Mouse (Mus musculus) urinary bladder, adult 18-20 months (tissue): ENCODE results near the gene Fam210b.

Experiments used
- DNase-seq, 2 experiments: peaks; one replicate each; pipeline ENCODE4 v3.0.0; 2022; ENCODE audit warnings: low spot score in 2 of 2, mixed read lengths in 2 of 2

The Fam210b gene

DNA sequence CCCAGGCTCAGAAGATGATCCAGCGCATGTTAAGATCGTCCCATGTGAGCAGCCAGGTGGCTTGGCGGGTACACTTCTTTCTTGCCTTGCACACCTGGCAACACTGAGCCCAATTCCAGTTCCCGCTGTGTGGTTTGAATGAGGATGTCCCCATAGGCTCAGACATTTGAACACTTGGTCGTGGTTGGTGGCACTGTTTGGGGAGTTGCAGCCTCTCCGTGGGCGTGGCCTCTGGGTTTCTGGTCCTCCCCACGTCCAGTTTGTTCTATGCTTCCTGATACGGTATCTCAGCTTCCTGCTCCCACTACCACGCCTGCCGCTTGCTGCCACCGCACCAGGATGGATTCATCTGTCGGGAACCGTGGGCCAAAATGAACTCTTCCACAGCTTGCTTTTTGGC lies 4.4 kb downstream of the Fam210b start:
- DNase-seq = no peak

GRCm38 (mm10) chr2:172350773-172351172 lies 5.4 kb downstream of the Fam210b start:
- no peak for DNase-seq

- no peak for DNase-seq
Observed at GRCm38 (mm10) chr2:172353218-172353617, 7.9 kb downstream of the Fam210b start.

DNA sequence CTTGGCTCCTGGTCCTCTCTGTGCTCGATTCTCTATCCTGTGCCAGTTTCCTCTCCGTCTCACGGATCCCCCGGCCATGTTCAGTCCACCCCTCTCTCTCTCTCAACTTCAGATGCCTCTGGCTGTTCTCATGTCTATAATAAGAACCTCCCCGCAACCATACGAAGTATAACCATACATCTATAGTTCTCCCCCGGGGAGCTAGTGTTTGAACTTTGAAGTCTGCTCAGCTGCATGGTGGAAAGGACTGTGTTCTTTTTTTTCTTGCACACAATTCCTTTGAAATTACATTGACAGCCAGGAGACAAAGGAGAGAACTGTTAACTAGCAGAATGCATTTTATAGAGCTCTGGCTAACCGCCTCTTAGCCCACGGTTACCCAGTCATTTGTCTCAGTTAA lies 9.4 kb downstream of the Fam210b start:
- no peak for DNase-seq

- no peak for DNase-seq
Observed at GRCm38 (mm10) chr2:172355833-172356232, 10.5 kb downstream of the Fam210b start.

DNA sequence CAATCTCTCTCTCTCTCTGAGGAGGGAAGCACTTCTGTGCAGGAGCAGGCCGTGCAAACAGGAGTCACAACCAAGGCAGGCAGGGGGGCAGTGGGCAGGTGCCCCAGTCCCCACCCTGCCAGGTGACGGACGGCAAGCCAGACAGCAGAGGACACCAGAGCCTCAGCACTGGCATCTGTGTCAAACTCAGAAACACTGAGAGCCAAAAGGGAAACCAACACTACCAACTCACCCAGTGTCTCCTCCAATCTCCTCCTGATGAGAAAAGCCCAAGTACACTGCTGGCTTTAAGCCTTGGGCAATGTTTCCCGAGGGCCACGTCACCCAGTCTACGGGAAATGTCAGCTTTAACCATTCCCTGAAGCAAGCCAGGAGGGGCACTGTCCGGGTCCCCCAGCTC lies 17.8 kb downstream of the Fam210b start:
- DNase-seq = no peak

DNA sequence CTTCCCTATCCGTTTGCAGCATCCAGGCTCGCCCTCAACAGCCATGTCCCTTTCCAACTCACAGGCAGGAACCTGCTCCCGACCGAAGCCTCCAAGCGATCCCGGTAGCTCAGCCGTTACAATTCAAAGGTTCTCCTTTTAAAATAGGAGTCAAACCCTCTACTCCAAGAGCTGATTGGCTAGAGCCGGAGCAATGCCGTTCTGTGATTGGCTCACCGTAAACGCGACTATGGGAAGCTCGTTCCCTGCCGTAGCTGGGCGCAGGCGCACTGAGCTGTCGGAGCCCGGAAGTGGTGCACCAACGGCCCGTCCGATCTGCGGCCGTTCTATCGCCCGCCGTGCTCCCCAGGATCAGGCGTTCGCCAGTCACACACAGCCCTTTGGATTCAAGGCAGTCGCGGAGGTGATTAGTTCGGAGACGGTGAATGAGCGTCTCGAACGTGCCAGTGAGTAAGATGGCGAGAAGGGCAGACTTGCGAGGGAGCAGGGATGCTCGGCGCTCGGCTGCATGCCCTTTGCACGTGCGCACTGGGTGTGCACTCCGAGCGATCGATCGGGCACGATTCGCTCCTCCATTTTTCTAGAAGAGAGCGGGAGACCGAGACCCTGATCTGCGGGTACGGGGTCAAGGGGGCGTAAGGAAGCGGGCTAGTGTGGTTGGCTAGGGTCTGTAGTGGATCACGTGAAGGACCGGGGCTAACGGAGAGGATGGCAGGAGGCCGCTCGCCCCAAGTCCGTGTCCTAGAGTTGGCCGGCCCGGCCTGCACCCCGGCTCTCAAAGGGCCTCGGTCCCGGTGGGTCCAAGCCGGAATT lies 25.3 kb downstream of the Fam210b start, which contains the start of the genes Aurka and Cstf1:
Aurka (minus strand) TSS at position 125 of the 813 bp plus-strand sequence.
Cstf1 (plus strand) TSS at position 271 of the 813 bp plus-strand sequence.
- DNase-seq = peak; percentile 88 to 97

DNA sequence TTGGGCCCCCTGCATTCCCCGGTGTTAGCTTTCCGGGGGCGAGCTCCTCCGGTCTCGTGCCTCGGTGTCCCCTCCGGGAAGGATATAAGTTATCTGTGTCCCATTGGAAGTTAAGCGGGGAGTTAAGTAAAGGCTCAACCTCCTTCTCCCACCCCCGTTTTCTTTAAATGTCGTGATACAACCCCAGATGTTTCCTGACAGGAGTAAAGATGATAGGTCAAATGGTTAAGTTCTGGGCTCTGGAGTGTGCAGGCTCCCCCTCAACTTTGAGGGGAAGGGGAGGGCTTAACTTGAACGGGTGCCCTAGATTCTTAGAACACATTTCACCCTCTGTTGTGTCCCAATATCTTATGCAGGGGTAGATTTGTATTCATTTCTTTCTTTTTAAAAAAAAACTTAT lies 25.9 kb downstream of the Fam210b start:
- DNase-seq = no peak

- DNase-seq = no peak
Observed at GRCm38 (mm10) chr2:172376551-172376950, 31.2 kb downstream of the Fam210b start.

DNA sequence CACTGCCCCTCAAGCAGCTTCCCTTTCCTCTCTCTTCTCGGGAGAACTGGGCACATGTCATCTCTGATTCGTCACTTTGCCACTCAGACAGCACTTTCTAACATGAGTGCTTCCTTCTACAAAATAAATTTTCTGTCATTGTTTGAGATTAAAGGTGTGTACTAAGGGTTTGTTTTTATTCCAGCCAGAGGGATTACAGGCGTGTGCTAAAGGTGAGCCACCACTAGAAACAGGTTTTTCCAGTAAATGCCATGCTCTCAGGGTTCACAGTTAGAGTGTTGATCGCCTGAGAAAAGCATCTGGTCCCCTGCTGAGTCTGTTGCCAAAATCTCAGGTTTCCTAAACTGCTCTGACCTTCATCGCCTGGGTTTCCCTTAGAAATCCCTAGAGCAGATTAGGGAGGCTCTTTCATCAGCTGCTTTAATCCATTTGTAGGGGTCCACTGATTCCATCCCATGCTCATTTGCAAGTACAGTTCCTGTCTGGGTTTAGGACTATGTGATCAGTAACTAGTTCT lies 31.7 kb downstream of the Fam210b start:
- no peak for DNase-seq

- DNase-seq = no peak
Observed at GRCm38 (mm10) chr2:172378332-172378731, 33.0 kb downstream of the Fam210b start.

DNA sequence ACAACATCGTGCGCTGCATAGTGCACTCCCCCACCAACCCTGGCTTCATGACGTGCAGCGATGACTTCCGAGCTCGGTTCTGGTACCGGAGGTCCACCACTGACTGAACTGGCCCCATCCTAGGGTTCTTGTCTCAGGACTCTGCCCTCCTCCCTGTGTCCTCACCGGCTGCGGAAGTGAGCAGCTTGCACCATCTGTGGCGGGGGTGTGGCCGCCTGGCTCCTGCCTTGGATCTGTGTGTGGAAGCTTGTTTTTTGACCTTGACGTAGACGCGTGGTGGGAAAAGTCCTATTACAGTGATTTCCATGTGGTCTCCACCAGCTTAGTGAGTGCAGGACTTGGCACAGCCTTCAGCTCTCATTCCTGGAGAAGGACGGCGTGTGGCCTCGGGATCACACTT lies 35.1 kb downstream of the Fam210b start:
- DNase-seq = no peak

DNA sequence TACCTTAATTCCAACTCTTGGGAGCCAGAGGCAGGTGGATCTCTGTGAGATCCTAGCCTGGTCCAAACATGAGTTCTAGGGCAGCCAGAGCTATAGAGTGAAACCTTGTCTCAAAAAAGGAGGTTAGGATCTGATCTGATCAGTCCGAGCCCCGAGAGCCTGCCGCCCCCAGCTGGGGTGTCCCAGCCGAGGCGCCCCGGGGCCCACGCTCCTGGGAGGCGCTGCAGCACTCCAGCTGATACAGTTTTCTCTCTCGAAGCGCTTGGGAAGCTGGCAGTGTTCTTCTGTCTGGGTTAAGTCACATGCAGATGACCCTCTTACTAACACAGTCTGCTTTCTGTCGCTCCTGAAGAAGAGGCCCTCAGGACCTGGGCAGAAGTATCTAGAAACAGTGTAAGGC lies 36.0 kb downstream of the Fam210b start:
- DNase-seq = no peak

DNA sequence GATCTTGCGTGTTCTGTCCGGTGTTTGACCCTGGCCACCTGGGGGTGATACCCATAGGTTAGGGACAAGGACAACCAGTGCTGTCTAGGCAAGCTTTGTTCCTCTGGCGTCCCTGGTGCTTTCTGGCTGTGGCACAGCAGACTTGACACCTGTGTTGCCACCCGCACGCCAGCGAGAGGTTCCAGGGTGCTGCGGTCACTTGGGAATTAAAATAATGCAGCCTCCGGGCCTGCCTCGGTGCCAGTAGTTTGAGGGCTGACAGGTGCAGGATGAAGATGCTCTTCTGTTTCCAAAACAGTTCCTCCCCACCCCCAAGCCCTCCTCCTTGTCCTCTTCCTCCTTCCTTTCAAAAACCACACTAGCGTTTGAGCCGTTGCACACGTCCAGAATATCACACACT lies 36.5 kb downstream of the Fam210b start:
- DNase-seq = no peak

DNA sequence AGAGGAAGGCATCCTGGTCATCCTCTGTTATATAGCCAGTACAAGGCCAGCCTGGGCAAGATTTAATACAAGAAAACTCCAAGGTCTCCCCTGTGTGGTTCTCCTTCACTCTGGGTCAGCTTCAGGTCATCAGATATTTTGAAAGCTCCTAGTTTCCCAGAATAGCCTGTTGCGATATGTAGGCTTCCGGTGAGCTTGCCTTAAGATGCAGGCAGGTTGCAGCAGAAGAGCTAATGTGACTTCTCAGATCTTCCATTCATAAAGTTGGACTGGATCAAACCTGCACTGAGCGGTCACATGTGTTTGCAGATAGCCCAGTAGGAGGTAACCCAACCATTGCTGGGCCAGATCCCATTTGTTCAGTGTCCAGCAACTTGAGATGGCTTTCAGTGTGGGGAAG lies 39.4 kb downstream of the Fam210b start:
- DNase-seq = no peak

GRCm38 (mm10) chr2:172390341-172390740 lies 45.0 kb downstream of the Fam210b start:
- DNase-seq = no peak

DNA sequence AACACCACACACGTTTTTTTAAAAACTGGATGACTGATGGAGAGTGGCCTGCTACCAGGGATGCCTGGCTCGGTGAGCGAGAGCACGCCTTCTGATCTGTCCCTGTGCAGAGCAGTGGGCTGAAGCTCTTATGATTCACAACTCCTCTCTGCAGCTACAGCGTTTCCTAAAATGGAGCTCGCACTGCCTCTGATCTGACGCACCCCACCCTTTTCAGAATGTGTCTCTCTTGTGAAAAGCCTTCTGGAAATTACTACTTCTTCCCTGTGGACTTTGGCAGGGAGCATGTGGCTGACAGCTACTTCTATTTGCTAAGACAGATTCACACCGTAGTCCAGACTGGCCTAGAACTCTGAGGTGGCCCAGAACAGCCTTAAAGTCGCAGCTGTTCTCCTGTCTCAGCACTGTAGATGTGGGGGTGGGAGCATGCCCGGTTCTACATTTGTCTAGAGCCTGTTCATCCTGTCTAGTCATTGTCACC lies 46.7 kb downstream of the Fam210b start:
- no peak for DNase-seq

DNA sequence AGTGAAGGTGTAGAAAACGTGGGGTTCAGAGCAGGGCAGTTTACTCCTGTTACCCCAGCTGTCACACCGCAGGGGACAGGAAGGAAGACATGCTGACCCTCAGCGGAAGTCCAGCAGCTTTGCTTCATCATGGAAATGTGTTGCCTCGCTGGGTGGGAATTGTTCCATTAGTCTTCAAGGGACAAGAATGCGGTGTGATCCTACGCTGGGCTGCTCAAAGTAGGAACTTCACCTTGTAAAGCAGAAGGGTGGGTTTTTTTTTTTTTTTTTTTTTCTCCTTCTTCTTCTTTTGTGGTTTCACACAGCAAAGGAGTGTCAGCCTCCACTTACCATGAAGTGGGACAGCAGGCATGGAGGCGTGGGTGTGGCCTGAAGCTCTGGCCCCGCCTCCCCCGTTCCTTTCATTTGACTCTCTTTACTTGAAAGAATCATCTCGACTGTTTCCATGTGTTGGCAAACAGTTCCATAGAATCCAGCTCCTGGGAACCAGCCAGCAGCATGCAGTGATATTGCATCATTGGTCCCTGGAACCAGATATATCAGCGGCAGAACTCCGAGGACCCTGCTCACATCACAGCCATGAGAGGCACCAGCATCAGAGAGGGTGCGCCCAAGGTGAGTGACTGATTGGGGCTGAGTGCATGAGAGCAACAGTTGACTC lies 48.2 kb downstream of the Fam210b start, which contains the start of gene Cass4:
Cass4 (plus strand) TSS at position 404 of the 661 bp plus-strand sequence.
- no peak for DNase-seq

- no peak for DNase-seq
Observed at GRCm38 (mm10) chr2:172394052-172394392, 48.7 kb downstream of the Fam210b start.

DNA sequence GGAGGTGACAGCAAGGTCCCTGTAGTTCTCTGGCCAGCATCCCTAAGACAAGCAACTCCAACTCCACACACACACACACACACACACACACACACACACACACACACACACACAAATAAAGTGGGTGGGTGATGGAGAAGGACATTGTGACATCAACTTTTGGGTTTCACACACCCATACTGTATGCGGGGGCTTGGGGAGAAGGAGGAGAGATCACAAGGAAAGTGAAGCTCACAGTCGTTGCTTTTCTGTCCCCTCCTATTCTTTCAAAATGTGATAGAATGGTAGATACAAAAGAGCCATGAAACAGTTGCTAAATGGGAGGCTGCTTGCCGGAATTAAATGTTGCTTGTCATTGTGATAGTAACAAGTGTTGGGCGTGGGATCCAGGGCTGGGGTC lies 49.3 kb downstream of the Fam210b start:
- DNase-seq = no peak

- no peak for DNase-seq
Observed at GRCm38 (mm10) chr2:172395961-172396360, 50.6 kb downstream of the Fam210b start.

DNA sequence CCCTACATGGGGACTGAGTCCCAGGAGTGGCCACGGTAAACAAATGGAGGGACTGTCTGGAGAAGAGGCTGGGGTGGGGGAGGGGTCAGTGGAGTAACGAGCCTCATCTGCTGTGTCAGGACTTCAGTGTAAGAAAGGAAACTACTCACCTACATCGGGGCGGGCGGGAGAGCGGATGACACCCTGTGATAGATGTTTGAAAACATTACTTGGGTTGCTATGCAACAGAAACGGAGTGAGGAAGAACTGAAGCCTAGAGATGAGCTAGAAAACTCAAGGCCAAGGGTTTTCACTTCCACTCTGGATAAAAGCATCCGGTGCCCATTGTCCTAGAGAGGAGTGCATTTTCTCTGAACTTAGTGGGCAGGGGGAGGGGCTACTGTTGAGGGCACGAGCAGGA lies 54.5 kb downstream of the Fam210b start:
- no peak for DNase-seq
